Mouse (Mus musculus): ENCODE results near the gene Lrig2.

The Lrig2 gene

GRCm38 (mm10) chr3:104511538-104512423 lies at the start of gene Lrig2:
TSS of gene Lrig2 (minus strand) at chr3:104511918.
- no peak; the same call in 1 of the 2 replicates for TF ChIP-seq GATA4 (IDR thresholded peaks at IDR 0.05; ENCODE audit: insufficient replicate concordance, low read length)

- TF ChIP-seq GATA4 (IDR thresholded peaks at IDR 0.05; ENCODE audit: insufficient replicate concordance, low read length) = no peak
Observed at GRCm38 (mm10) chr3:104556624-104557023, 44.9 kb upstream of the Lrig2 start.

- TF ChIP-seq GATA4 (IDR thresholded peaks at IDR 0.05; ENCODE audit: insufficient replicate concordance, low read length) = no peak
Observed at GRCm38 (mm10) chr3:104550594-104550993, 38.9 kb upstream of the Lrig2 start.

GRCm38 (mm10) chr3:104548367-104549087 lies 36.8 kb upstream of the Lrig2 start:
- TF ChIP-seq GATA4 (IDR thresholded peaks at IDR 0.05; ENCODE audit: insufficient replicate concordance, low read length) = no peak

GRCm38 (mm10) chr3:104543825-104544224 lies 32.1 kb upstream of the Lrig2 start:
- no peak for TF ChIP-seq GATA4 (IDR thresholded peaks at IDR 0.05; ENCODE audit: insufficient replicate concordance, low read length)

GRCm38 (mm10) chr3:104542065-104542429 lies 30.3 kb upstream of the Lrig2 start:
- TF ChIP-seq GATA4 (IDR thresholded peaks at IDR 0.05; ENCODE audit: insufficient replicate concordance, low read length) = no peak

GRCm38 (mm10) chr3:104541139-104542064 lies 29.7 kb upstream of the Lrig2 start:
- TF ChIP-seq GATA4 (IDR thresholded peaks at IDR 0.05; ENCODE audit: insufficient replicate concordance, low read length) = no peak

- TF ChIP-seq GATA4 (IDR thresholded peaks at IDR 0.05; ENCODE audit: insufficient replicate concordance, low read length) = no peak
Observed at GRCm38 (mm10) chr3:104540480-104541138, 28.9 kb upstream of the Lrig2 start.

- TF ChIP-seq GATA4 (IDR thresholded peaks at IDR 0.05; ENCODE audit: insufficient replicate concordance, low read length) = no peak
Observed at GRCm38 (mm10) chr3:104533223-104533622, 21.5 kb upstream of the Lrig2 start.

GRCm38 (mm10) chr3:104526115-104526882 lies 14.6 kb upstream of the Lrig2 start:
- no peak for TF ChIP-seq GATA4 (IDR thresholded peaks at IDR 0.05; ENCODE audit: insufficient replicate concordance, low read length)

GRCm38 (mm10) chr3:104525516-104525915 lies 13.8 kb upstream of the Lrig2 start:
- TF ChIP-seq GATA4 (IDR thresholded peaks at IDR 0.05; ENCODE audit: insufficient replicate concordance, low read length) = no peak

GRCm38 (mm10) chr3:104525029-104525428 lies 13.3 kb upstream of the Lrig2 start:
- TF ChIP-seq GATA4 (IDR thresholded peaks at IDR 0.05; ENCODE audit: insufficient replicate concordance, low read length) = no peak

- TF ChIP-seq GATA4 (IDR thresholded peaks at IDR 0.05; ENCODE audit: insufficient replicate concordance, low read length) = no peak
Observed at GRCm38 (mm10) chr3:104523333-104523871, 11.7 kb upstream of the Lrig2 start.
